Mouse (Mus musculus) testis, adult 2 months (tissue): ENCODE measurements around the gene Phactr3.

Source experiments
- CTCF ChIP-seq: fragments of 200-500 bp; IDR thresholded peaks from 2 replicates; pipeline ENCODE4 v1.5.1; 2012; ENCODE audit warnings: low read depth, mild to moderate bottlenecking, inconsistent platforms, low read length, moderate library complexity; ENCODE audit not compliant: control insufficient read depth, insufficient read depth, insufficient replicate concordance
- POLR2A ChIP-seq: fragments of 200-500 bp; IDR thresholded peaks from 2 replicates; pipeline ENCODE4 v1.6.1; 2012; ENCODE audit warnings: low read depth, mild to moderate bottlenecking, inconsistent platforms, low read length, moderate library complexity; ENCODE audit not compliant: control insufficient read depth

- TF ChIP-seq POLR2A (no peak), CTCF (no peak)
Measured at GRCm38 (mm10) chr2:178219454-178220147, 100.8 kb downstream of the Phactr3 start.
